Mouse (Mus musculus): ENCODE data around the gene Slc30a4.

The Slc30a4 gene

GRCm38 (mm10) chr2:122702181-122703036, at the start of gene Slc30a4:
Slc30a4 (minus strand) TSS chr2:122702663.
- DNase-seq (ENCODE audit: low read depth, low spot score) = peak; percentile 84

GRCm38 (mm10) chr2:122746461-122746860, 44.0 kb upstream of the Slc30a4 start:
- DNase-seq (ENCODE audit: low read depth, low spot score) = no peak

- DNase-seq (ENCODE audit: low read depth, low spot score) = no peak
Measured at GRCm38 (mm10) chr2:122739023-122739422, 36.6 kb upstream of the Slc30a4 start.

GRCm38 (mm10) chr2:122737894-122738830, 35.7 kb upstream of the Slc30a4 start, which contains the start of gene Bloc1s6:
Bloc1s6 (plus strand) TSS chr2:122738503.
- DNase-seq (ENCODE audit: low read depth, low spot score) = peak; percentile 93

GRCm38 (mm10) chr2:122731456-122731855, 29.0 kb upstream of the Slc30a4 start:
- DNase-seq (ENCODE audit: low read depth, low spot score) = no peak

- no peak for DNase-seq (ENCODE audit: low read depth, low spot score)
Measured at GRCm38 (mm10) chr2:122725604-122726003, 23.1 kb upstream of the Slc30a4 start.

- DNase-seq (ENCODE audit: low read depth, low spot score) = no peak
Measured at GRCm38 (mm10) chr2:122720564-122720963, 18.1 kb upstream of the Slc30a4 start.

GRCm38 (mm10) chr2:122719232-122719631, 16.8 kb upstream of the Slc30a4 start:
- DNase-seq (ENCODE audit: low read depth, low spot score) = no peak

GRCm38 (mm10) chr2:122716301-122716842, 13.9 kb upstream of the Slc30a4 start:
- DNase-seq (ENCODE audit: low read depth, low spot score) = no peak

- no peak for DNase-seq (ENCODE audit: low read depth, low spot score)
Measured at GRCm38 (mm10) chr2:122715148-122715692, 12.8 kb upstream of the Slc30a4 start.

GRCm38 (mm10) chr2:122712848-122713247, 10.4 kb upstream of the Slc30a4 start:
- DNase-seq (ENCODE audit: low read depth, low spot score) = no peak

- no peak for DNase-seq (ENCODE audit: low read depth, low spot score)
Measured at GRCm38 (mm10) chr2:122711911-122712310, 9.4 kb upstream of the Slc30a4 start.

GRCm38 (mm10) chr2:122709156-122709555, 6.7 kb upstream of the Slc30a4 start:
- DNase-seq (ENCODE audit: low read depth, low spot score) = no peak

- DNase-seq (ENCODE audit: low read depth, low spot score) = no peak
Measured at GRCm38 (mm10) chr2:122708080-122708479, 5.6 kb upstream of the Slc30a4 start.

GRCm38 (mm10) chr2:122704572-122704971, 2.1 kb upstream of the Slc30a4 start:
- no peak for DNase-seq (ENCODE audit: low read depth, low spot score)

- no peak for DNase-seq (ENCODE audit: low read depth, low spot score)
Measured at GRCm38 (mm10) chr2:122701871-122702180, 637 bp downstream of the Slc30a4 start.

- DNase-seq (ENCODE audit: low read depth, low spot score) = no peak
Measured at GRCm38 (mm10) chr2:122701012-122701411, 1.5 kb downstream of the Slc30a4 start.

GRCm38 (mm10) chr2:122697526-122697925, 4.9 kb downstream of the Slc30a4 start:
- DNase-seq (ENCODE audit: low read depth, low spot score) = no peak

- DNase-seq (ENCODE audit: low read depth, low spot score) = no peak
Measured at GRCm38 (mm10) chr2:122686665-122687064, 15.8 kb downstream of the Slc30a4 start.

GRCm38 (mm10) chr2:122683641-122684040, 18.8 kb downstream of the Slc30a4 start:
- DNase-seq (ENCODE audit: low read depth, low spot score) = no peak

GRCm38 (mm10) chr2:122682520-122682919, 19.9 kb downstream of the Slc30a4 start:
- DNase-seq (ENCODE audit: low read depth, low spot score) = no peak
